Mouse (Mus musculus) adrenal gland, postnatal 10 days (tissue): Measurements from ENCODE around the gene Mmp7. TPM values are rescaled to one million over a fixed set of nuclear protein-coding genes. Genes with fewer than 3 reads are reported as not detected.

Source experiments
- DNase-seq: peaks from one replicate; pipeline ENCODE4 v3.0.0; 2021; ENCODE audit warnings: mixed read lengths
- total RNA-seq, 2 experiments: library from RNA; stranded (reverse); gene quantifications; 2 replicates each; pipeline ENCODE4 v1.2.3; 2021

Gene Mmp7
- total RNA-seq, 2 experiments from 2014 or later, result not detected

DNA sequence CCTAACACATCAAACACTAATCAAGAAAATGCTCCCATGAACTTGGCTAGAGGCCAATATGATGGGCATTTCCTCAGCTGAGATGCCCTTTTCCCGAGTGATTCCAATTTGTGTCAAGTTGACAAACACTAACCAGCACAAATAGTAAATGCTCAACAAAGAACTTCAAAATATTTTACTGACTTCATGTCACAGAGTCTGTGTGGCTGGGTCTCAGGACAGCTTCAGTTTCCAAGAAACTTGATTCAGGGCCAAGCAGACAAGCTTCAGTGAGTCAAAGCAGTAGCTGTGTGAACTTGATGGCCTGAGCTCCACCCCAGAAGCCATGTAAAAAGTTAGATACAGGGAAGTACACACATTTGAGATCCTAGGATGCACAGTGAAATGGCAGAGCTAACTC is 52.3 kb downstream of the Mmp7 start:
- no peak for DNase-seq

GRCm38 (mm10) chr9:7748881-7749280 is 57.0 kb downstream of the Mmp7 start:
- DNase-seq, result no peak

Other genes starting within 250 kb of the Mmp7 start
- under 1 TPM in 1 of 2 experiments, not detected in 1; 0.18 TPM for gene Mmp3, start 246.3 kb upstream of the Mmp7 start, total RNA-seq
- gene Mmp10, start 189.7 kb upstream of the Mmp7 start, total RNA-seq, result not detected
- 1 to 10 TPM; 1.1 to 2.6 TPM for gene Mmp8, start 133.6 kb upstream of the Mmp7 start, total RNA-seq
- under 1 TPM; 0.15 to 0.30 TPM for gene Mmp27, start 120.7 kb upstream of the Mmp7 start, total RNA-seq
- gene Mmp20, start 63.9 kb upstream of the Mmp7 start, total RNA-seq, result not detected
- 100 to 1,000 TPM in 1 of 2 experiments, 10 to 100 TPM in 1; 84.2 to 106 TPM for gene Tmem123, start 72.0 kb downstream of the Mmp7 start, total RNA-seq
- 10 to 100 TPM; 39.4 to 46.3 TPM for gene Birc2, start 145.0 kb downstream of the Mmp7 start, total RNA-seq
- gene Birc3, start 181.1 kb downstream of the Mmp7 start, total RNA-seq, result 10 to 100 TPM; 22.2 to 22.7 TPM